Mouse (Mus musculus) retina, embryonic 14.5 days (tissue): ENCODE results near the gene Setd7.

Experiments used
- DNase-seq: peaks from one replicate; pipeline ENCODE4 v3.0.0-alpha.2; 2015; ENCODE audit warnings: low spot score

Gene Setd7

DNA sequence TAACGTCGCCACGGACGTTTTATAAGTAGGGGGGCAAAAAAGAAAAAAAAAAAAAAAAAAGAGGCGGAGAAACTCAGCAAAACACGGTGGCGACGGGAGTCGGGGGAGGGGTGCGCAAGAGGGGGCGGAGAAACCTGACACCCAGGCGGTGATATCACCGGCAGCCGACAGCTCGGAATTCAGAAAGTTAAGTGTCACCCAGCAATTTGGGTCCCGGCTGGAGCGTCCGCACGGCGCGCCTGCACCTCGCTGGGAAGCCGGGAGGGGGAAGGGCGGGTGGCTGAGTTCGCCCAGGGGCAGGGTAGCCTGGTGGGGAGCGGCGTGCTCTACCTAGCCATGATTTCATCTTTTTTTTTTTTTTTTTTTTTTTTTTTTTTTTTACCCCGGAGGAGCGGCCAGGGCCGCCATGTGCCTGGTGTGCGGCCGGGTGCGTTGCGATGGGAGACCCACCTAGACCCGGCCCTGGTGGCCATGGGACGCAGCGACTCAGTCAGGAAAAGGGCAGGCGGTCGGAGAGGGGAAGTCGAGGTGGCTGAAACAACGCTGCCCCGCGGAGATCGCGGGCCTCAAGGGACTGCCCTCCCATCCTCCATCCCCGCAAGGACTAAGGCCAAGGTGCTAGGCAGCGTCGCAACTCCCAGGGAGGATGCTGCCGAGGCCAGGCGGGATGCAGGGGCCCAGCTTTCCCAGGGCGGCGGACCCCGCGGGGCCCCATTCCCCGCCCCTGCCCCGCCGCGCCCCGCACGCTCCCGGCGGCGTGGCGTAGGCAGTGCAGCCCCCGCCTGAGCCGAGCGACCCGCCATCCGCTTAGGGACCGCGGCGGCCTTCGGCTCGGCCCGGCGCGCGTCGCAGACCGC is 857 bp downstream of the Setd7 start:
- DNase-seq: peak; percentile 77

- peak; percentile 42 for DNase-seq
Measured at GRCm38 (mm10) chr3:51555583-51555982, 5.1 kb downstream of the Setd7 start.

- no peak for DNase-seq
Measured at GRCm38 (mm10) chr3:51554836-51555235, 5.8 kb downstream of the Setd7 start.

DNA sequence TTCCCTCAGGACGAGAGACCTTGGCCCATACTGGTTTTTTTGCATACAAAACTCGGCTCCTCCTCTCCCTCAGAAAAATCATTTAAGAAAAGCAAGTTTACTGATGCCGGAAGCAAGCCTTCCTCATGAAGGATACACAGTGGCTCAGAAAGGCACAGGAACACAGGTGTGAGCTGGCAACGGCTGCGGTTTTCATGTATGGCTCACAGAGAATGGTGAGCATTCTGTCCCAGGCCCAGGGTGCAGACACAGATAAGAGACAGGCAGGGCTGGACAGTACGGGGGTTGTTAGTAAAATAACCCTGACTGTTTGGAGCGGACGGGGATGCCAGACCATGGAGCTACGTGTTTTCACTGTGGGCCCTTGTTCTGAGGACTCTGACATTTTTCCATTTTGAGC is 6.6 kb downstream of the Setd7 start:
- no peak for DNase-seq

- no peak for DNase-seq
Measured at GRCm38 (mm10) chr3:51553497-51553875, 7.2 kb downstream of the Setd7 start.

DNA sequence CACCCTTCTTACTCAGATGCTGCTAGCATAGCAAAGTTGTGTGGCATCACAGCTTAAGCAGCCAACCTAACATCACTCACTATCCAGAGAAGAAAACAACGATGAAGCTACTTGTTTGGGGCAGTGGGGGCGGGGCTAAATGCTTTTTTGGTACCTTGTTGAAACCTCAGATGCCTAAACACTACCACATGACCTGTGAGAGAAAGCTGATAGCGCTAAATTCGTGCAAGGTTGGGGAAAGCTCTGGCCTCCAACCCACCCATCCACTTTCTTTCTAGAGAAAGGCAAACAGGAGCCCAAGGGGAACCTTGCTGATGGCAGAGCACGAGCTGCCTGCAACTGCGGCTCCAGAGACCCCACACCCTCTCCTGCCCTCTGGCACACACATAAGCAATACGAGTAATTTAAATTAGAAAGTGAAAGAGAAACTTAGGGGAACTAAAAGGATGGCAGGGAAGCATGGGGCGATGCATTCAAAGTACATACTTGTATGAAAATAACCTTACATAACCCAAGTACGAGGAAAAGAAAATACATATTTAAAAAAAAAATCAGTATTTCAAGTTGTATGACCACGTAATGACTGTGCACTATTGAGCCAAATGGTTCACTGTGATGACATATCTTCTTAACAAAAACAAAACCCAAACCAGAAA is 7.7 kb downstream of the Setd7 start:
- DNase-seq: no peak

- DNase-seq: no peak
Measured at GRCm38 (mm10) chr3:51552197-51552596, 8.5 kb downstream of the Setd7 start.

DNA sequence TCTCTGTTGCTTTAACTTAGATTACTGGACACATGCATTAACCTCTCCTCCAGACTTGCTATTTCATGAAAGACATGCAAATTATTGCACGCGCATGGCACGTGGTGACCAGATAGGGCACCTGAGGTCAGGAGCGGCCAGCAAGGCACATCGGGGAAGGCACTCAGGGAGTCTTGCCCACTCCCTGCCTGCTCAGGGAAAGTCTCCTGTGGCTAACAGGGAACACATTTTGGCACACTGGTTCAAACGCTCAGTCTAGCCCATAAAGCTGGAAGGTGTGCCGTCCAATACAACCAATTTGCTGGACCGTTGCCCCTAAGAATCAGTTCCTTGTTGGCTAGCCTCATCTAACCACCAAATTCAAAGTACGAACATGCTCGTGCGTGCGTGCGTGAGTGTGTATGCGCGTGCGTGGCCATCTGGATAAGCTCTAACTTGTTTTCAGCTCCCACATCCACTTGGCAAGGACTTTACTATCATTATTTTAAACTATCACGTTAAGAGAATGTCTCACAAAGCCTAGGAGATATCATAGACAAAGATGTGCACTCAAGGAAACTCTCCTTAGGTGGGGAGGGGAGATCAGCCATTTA is 11.6 kb downstream of the Setd7 start:
- DNase-seq: no peak

DNA sequence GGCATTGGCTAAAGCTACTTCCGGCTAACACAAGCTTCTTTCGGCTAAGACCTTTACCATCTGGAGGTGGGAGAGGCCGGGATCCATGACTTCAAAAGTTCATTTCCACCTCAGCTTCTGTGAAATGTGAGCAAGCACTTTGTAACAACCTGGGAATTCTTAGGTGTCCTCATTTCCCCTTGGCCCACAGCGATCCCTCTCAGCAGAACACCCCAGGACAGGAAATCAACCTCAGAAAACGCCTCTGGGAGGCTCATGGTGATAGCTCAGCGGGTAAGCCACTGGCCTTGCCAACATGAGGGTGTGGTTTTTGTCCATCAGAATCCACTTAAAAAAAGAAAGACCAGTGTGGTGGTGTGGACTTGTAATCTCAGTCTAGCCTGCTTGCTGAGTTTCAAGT is 13.1 kb downstream of the Setd7 start:
- DNase-seq: no peak

DNA sequence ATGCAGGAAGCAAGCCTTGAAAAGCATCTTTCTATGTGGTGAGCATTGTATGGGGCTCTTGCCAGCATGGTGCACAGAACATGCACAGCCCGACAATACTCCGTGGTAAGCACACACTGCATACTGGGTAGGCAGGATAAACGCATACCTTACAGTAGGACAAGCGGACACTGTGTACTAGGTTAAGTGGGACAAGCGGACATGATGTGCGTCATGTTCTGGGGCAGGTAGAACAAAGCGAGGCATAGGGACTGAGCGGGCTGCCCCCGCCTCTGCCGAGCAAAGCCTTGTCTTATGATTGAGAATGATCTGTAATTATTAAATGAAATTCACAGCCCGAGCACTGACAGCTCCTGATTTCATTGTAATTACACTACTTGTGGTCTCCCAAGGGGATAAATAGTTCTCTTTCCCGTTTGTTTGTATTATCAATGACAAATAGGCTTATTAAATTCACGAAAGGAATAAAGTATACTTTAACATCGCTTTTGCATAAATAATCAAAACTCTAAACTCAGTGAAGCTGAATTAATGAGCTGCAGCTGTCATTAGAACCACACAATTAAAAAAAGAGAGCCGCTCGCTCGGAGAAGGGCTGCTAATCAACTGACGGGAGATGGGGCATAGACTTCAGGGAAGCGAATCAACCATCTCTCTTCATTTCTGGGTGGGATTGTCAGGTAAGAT is 16.1 kb downstream of the Setd7 start:
- DNase-seq: peak; percentile 68

DNA sequence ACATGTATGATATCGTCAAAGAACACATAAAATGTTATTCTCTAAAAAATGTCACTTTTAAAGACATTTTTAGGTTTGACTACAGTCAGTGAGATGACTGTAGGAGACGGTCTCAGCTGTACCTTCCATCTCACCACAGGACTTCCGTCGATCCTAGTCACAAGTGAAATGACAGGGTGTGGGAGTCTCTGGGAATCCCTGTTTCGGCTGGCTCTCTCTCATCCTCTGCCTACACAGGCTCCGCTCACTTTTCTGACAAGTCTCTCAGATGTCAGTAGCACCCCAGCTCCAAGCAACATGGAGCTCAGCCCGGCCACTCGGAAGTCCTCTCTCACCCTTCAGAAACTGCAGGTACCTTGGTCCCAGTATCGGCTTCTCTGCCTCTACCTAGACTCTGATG is 20.0 kb downstream of the Setd7 start:
- no peak for DNase-seq

DNA sequence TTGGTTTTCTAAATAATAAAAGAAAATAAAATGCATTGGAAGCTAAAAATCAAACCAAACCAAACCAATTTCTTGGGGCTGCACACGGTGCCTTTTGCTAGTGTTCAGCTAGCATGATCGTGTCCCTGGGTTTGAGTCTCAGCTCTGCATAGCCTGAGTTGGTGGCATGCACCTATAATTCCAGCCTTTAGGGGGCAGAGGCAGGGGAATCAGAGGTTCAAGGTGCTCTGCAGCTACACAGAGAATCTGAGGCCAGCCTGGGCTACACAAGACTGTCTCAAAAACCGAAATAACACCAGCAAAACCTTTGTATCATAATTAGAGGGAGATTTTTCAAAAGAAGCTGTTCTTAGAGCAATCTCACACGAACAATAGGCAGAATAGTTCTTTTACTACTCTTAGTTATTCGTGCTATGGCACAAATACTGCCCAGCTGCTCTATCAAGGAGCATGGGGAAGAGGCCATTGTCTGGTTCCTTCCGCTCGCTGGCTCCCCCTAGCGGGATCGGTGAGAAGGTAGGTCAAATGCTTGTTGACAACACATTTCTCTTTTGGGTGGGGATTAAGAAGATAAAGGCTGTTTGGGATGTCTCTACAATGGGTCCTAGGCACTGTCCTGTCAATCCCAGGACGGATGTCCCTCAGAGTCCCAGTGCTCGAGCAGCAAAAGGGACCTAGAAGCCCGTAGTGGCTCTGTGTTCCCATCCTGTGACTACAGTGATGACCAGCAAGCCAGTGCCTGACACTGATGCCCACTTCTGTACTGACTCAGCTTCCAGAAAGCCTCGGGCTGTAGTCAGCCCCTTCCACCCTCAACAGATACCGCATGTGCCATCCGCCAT is 20.9 kb downstream of the Setd7 start:
- peak; percentile 78 for DNase-seq

DNA sequence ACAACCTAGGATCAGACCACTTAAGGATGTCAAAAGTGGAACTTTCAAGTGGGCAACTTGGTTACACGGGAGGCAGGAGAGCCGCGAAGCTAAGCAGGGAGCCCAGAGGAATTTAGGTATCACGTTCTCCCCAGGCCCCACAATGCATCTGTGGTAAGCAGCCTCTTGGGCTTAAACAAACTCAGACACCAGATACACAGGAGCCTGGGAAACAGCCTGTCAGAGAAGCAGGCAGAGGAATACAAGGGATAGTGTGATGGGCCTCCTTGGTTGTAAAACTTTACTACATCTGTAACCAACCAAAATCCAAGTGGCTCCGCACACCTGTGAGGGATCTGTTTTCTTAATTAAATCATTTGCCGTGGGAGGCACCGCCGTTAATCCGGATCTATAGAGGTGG is 26.7 kb downstream of the Setd7 start:
- no peak for DNase-seq

DNA sequence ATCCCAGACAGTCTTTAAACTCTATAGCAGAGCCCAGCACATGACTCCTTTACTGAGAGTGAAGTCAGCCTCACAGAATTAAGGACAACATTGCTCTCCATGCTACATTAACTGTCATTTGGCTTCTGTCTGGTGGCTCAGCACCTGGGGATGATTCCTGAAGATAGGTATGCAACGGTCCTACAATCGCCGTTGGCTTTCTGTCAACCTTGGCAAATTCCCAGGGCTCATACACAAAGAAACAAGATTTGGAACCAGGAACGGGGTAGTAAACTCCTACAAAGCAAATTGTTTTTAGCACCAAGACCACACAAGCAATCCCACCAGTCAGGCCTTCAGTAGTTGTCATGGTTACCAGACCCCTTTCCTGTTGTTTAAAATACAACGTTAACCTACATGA is 27.1 kb downstream of the Setd7 start:
- no peak for DNase-seq

DNA sequence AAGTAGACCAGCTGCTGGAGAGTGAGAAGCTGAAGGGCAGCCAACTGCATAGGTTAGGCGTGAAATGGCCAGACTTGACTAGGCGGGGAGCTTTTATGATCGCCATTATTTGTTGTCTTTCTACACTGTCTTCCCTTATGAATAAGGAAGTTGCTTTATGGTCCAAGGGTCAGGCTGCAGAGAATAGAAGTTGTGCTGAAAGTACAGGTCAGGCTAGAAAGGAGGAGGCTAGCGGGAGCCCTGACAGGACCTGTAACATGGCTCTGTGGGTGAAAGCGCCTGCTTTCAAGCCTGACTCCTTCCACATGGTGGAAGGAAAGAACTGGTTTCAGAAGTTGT is 28.4 kb downstream of the Setd7 start:
- DNase-seq: no peak

- no peak for DNase-seq
Measured at GRCm38 (mm10) chr3:51531473-51532281, 29.0 kb downstream of the Setd7 start.

GRCm38 (mm10) chr3:51526891-51527290 is 33.8 kb downstream of the Setd7 start:
- no peak for DNase-seq

DNA sequence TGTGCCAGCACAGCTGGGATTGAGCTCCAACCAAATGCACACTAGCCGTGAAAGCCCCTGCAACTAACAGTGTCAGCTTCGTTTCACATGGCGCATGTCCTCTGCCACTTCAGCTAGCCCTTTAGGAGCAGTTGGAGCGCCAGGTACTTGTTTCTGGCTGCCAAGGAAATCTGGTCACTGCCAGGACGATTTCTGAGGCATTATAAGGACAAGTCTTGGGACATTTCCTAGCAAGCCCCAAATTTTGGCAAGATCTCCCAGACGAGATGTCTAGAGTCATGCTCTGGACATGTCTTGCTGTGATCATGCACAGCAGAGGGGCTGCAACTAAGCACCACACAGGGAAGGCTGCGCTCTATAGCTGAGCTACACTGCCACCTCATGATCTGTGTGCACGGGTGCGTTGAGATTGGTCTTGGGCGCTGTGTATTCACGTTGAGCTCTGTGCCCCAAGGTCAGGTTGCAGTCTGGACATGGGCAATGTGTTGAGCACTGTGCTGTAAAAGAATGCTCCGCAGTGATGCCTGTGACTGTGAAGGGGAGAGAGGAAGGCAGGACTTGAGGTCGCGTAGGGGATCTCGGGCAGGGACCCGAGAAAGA is 35.4 kb downstream of the Setd7 start:
- DNase-seq: no peak

DNA sequence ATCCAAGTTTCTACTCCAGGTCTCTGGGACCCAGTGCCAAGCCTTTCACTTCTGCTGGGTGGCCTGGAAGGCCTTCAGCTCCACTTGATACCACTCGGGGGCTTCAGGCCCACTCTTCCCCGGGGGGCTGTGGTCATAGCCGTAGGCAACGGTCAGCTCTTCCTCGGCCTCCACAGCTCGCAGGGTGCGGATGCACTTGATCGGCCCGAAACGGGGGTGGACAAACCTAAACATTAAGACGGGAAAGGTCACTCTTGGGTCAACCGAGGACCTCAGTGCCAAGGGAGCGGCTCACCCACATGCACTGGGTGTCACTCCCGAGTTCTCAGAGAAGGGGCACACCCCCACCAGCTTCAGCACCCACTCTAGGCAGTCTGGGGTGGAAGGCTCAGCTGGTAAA is 39.4 kb downstream of the Setd7 start:
- no peak for DNase-seq

DNA sequence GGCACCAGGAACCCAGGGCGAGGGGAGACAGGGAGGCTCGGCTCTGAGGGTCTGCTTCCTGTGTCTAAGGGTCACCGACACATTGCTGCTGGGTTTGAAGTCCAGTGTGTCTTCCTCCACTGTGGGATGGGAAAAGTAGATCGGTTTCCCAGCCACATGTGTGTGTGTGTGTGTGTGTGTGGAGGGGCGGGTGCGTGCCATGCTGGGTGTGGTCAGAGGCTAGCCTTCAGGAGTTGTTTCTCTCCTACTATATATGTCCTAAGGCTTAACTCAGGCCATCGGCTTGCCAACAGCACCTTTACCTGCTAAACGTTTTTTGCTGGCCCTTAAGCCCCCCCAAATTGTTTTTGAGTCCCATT is 41.9 kb downstream of the Setd7 start:
- no peak for DNase-seq
